Mouse (Mus musculus) bone marrow macrophage, adult 2 months (primary cell): ENCODE data around the gene Gm20481.

Experiments used
- CTCF ChIP-seq: IDR thresholded peaks from 2 replicates; pipeline ENCODE4 v1.5.1; 2012; ENCODE audit warnings: low read depth, mild to moderate bottlenecking, low read length, moderate library complexity
- POLR2A ChIP-seq: IDR thresholded peaks from 2 replicates; pipeline ENCODE4 v1.6.1; 2012; ENCODE audit warnings: mild to moderate bottlenecking, low read depth, low read length, borderline replicate concordance

- no peak for TF ChIP-seq CTCF
- no peak for TF ChIP-seq POLR2A
These were observed 8.8 kb upstream of the Gm20481 start for GRCm38 (mm10) chr17:34960702-34961493.
